ENCODE assay signal across 8 mouse cellular contexts in the genomic region with DNA sequence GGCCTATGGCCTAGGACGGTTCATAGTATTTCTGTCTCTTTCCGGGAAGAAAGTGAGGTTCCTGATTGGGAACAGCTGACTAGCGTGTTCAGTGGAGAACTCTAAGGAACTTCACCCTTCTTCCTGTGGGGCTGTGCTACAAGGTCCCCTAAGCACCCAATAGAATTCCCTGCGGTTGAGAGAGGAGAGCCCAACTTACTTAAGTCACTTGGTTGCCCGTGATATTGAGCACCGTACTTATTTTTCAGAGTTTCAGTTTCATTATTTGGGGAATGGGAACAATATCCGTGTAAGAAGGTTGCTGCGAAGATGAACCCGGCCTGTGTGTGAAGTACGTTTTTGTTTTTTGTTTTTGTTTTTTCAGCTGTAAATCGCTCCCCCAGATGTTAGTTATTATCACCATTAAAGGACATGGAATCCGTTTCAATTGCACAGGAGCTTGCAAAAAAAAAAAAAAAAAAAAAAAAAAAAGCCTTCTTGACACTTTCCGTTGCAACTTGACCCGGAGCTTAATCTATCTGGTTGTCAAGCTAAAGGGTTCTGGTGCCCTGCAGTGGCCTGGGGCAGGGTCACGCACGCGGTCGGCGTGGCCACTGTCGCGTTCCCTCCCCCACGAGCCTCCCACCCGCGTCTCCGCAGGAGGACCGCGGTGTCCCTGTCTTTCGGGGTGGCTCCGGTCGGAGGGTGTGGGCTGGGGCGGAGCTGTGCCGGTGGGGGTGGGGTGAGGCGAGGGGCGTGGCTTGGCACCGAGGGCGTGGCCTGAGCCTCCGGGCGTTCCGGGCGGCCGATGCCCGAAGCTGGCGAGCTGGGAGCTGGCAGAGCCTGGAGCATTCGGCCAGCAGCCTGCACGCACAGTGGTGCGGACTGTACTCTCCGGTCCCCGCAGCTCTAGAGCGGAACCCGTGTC. TPM values are rescaled to one million over a fixed set of nuclear protein-coding genes. Genes with fewer than 3 reads are reported as not detected.
A peak's percentile ranks its signal among the peaks of the same experiment; 100 is the strongest.
DNase-seq lines count a peak whose midpoint lies in the region; ATAC-seq and TF ChIP-seq lines count a peak whose summit lies in the region.

TSS of gene Aff1 (plus strand) at position 751 of the 907 bp plus-strand sequence.

- H3K9me3 ChIP-seq in forebrain, embryonic 10.5 days, result no peaks in the 10 kb centered on the region
- H3K9me3 ChIP-seq in heart, embryonic 14.5 days (ENCODE audit: control insufficient read depth, low read length), result no peaks in the 10 kb centered on the region
- no peaks in the 10 kb centered on the region for H3K9me3 ChIP-seq in liver, embryonic 14.5 days (ENCODE audit: control insufficient read depth, low read length)
- H3K9me3 ChIP-seq in stomach, embryonic 15.5 days, result no peaks in the 10 kb centered on the region

- no peak for TF ChIP-seq CTCF in liver, embryonic 14.5 days (IDR thresholded peaks at IDR 0.05; ENCODE audit: low read depth)

- H3K4me3 ChIP-seq in forebrain, embryonic 10.5 days, result peak within 1 kb of the TSS; percentile 73
- peak within 1 kb of the TSS; percentile 63 to 66 for H3K4me3 ChIP-seq in heart, embryonic 14.5 days (ENCODE audit: control insufficient read depth in 1 of 2, insufficient read depth in 1 of 2, low read depth in 1 of 2, low read length in 2 of 2)
- H3K4me3 ChIP-seq in liver, embryonic 14.5 days (ENCODE audit: insufficient read depth in 1 of 2, low read depth in 2 of 2, low read length in 2 of 2), result peak within 1 kb of the TSS; percentile 77 to 83
- H3K4me3 ChIP-seq in stomach, embryonic 15.5 days (replicated peaks), result peak within 1 kb of the TSS; percentile 71

- H3K9ac ChIP-seq in heart, embryonic 14.5 days (ENCODE audit: low read length), result peak within 1 kb of the TSS; percentile 63
- peak within 1 kb of the TSS; percentile 81 for H3K9ac ChIP-seq in liver, embryonic 14.5 days (replicated peaks)
- H3K9ac ChIP-seq in stomach, embryonic 15.5 days, result peak within 1 kb of the TSS; percentile 44

- H3K4me1 ChIP-seq in forebrain, embryonic 10.5 days, result peaks cover 25% of the 10 kb centered on the region
- peaks cover 0 to 6% of the 10 kb centered on the region in 2 experiments; a peak in 2 of 4 replicates for H3K4me1 ChIP-seq in heart, embryonic 14.5 days (ENCODE audit: control insufficient read depth in 2 of 2, insufficient read depth in 2 of 2, low read length in 2 of 2)
- H3K4me1 ChIP-seq in liver, embryonic 14.5 days (replicated peaks; ENCODE audit: control insufficient read depth in 2 of 2, insufficient read depth in 2 of 2, low read length in 1 of 2), result 0 out of 4 replicates have a peak, but pooled peaks cover 3 to 5% of the 10 kb centered on the region in 2 experiments
- H3K4me1 ChIP-seq in stomach, embryonic 15.5 days, result no peaks in the 10 kb centered on the region

- no peak for TF ChIP-seq EP300 in liver, embryonic 14.5 days (IDR thresholded peaks at IDR 0.05; ENCODE audit: low read depth)

- WGBS in forebrain, embryonic 10.5 days, result 4% methylated on average over 50 of the region's 50 CpGs
- 3% methylated on average over 50 of the region's 50 CpGs for WGBS in heart, embryonic 14.5 days
- 1% methylated on average over 50 of the region's 50 CpGs for WGBS in liver, embryonic 14.5 days (ENCODE audit: insufficient replicate concordance)
- 4% methylated on average over 50 of the region's 50 CpGs for WGBS in stomach, embryonic 15.5 days

- H3K27me3 ChIP-seq in forebrain, embryonic 10.5 days (ENCODE audit: poor library complexity, severe bottlenecking), result peaks cover 58% of the 10 kb centered on the region
- peaks cover 17% of the 10 kb centered on the region for H3K27me3 ChIP-seq in heart, embryonic 14.5 days (ENCODE audit: control insufficient read depth, insufficient read depth, low read length)
- H3K27me3 ChIP-seq in liver, embryonic 14.5 days (ENCODE audit: control insufficient read depth, insufficient read depth, low read length), result peaks cover 37% of the 10 kb centered on the region
- H3K27me3 ChIP-seq in stomach, embryonic 15.5 days (replicated peaks), result peaks cover 7% of the 10 kb centered on the region; the same call in 1 of the 2 replicates

- peak within 1 kb of the TSS; percentile 95 for H3K4me2 ChIP-seq in heart, embryonic 14.5 days (ENCODE audit: low read length)
- H3K4me2 ChIP-seq in liver, embryonic 14.5 days (ENCODE audit: low read depth), result peak within 1 kb of the TSS; percentile 90
- peak within 1 kb of the TSS; percentile 100 for H3K4me2 ChIP-seq in stomach, embryonic 15.5 days

- peak; percentile 91 for ATAC-seq in heart, embryonic 14.5 days (ENCODE audit: insufficient number of reproducible peaks, insufficient read depth, low FRiP score, low read depth)
- peak; percentile 97 for ATAC-seq in liver, embryonic 14.5 days (ENCODE audit: insufficient read depth)
- ATAC-seq in stomach, embryonic 15.5 days (ENCODE audit: insufficient read depth, low FRiP score, low read depth), result peak; percentile 94

- H3K36me3 ChIP-seq in forebrain, embryonic 10.5 days (replicated peaks), result no peaks in the 10 kb centered on the region
- H3K36me3 ChIP-seq in heart, embryonic 14.5 days (ENCODE audit: control insufficient read depth, insufficient read depth, low read length), result no peaks in the 10 kb centered on the region
- H3K36me3 ChIP-seq in liver, embryonic 14.5 days (replicated peaks; ENCODE audit: control insufficient read depth, insufficient read depth, low read depth), result no peaks in the 10 kb centered on the region
- no peaks in the 10 kb centered on the region for H3K36me3 ChIP-seq in stomach, embryonic 15.5 days

- peak; percentile 70 to 83 for DNase-seq in CD8-positive naive resting alpha-beta T cell, adult 2 months (ENCODE audit: low read depth in 2 of 2, low spot score in 2 of 2)
- peak; percentile 71 for DNase-seq in c-Kit-positive CD71-negative TER-119-negative erythroid progenitor cells, embryonic 14.5 days (ENCODE audit: low read depth)
- DNase-seq in forebrain, embryonic 10.5 days (ENCODE audit: extremely low spot score, low spot score), result peak; percentile 87
- peak; percentile 95 for DNase-seq in kidney, postnatal 14 days
- DNase-seq in liver, embryonic 14.5 days (ENCODE audit: low read depth in 3 of 3, low spot score in 3 of 3), result peak; percentile 62 to 75 (median 65)
- DNase-seq in neural tube, embryonic 10.5 days (ENCODE audit: extremely low spot score, low spot score), result peak; percentile 91

- peak within 1 kb of the TSS; percentile 51 for H3K27ac ChIP-seq in forebrain, embryonic 10.5 days
- H3K27ac ChIP-seq in heart, embryonic 14.5 days (replicated peaks in 1 of 2; ENCODE audit: control insufficient read depth in 1 of 2, insufficient read depth in 1 of 2, low read depth in 2 of 2, low read length in 2 of 2), result no peak within 1 kb of the TSS
- peak within 1 kb of the TSS; percentile 35 for H3K27ac ChIP-seq in liver, embryonic 14.5 days
- no peak within 1 kb of the TSS for H3K27ac ChIP-seq in stomach, embryonic 15.5 days

RNA-seq across cellular contexts. Expression of gene Aff1, which starts in this region (rescaled TPM):
- polyA plus RNA-seq in forebrain, embryonic 10.5 days (2016; fragmentation: Nextera tagmentation; extraction: Ambion mirVana), result 4.3 and 5.1 TPM in 2 replicates
- 9.9 and 10.6 TPM in 2 replicates for polyA plus RNA-seq in heart, embryonic 14.5 days (2014; fragmentation: Nextera tagmentation; extraction: Ambion mirVana)
- 5.6 and 7.0 TPM in 2 replicates for polyA plus RNA-seq in liver, embryonic 14.5 days (2012; rRNA removed)
- polyA plus RNA-seq in liver, embryonic 14.5 days (2014; fragmentation: Nextera tagmentation; extraction: Ambion mirVana), result 17.1 and 19.2 TPM in 2 replicates
- polyA plus RNA-seq in stomach, embryonic 15.5 days (2015; fragmentation: Nextera tagmentation; extraction: Ambion mirVana), result 7.2 TPM in 2 replicates

Comparison
In these comparisons a context has a peak if more than half of its experiments do, and no peak if none do; other contexts are left out.
1. H3K27ac ChIP-seq: peak in forebrain, embryonic 10.5 days (single experiment) and liver, embryonic 14.5 days (single experiment); none in heart, embryonic 14.5 days (0 of 2) and stomach, embryonic 15.5 days (single experiment).
2. Peak in every context shown above with its lines, with median percentiles within 50 percentile points of each other: DNase-seq, H3K4me3 ChIP-seq, ATAC-seq, H3K4me2 ChIP-seq and H3K9ac ChIP-seq.